Mouse (Mus musculus) mesoderm, embryonic 11.5 days (tissue): ENCODE data around the gene 1700015G11Rik.

Source experiments
- DNase-seq: peaks from one replicate; pipeline ENCODE4 v3.0.0-alpha.2; 2012; ENCODE audit warnings: low read depth, low spot score

The 1700015G11Rik gene

DNA sequence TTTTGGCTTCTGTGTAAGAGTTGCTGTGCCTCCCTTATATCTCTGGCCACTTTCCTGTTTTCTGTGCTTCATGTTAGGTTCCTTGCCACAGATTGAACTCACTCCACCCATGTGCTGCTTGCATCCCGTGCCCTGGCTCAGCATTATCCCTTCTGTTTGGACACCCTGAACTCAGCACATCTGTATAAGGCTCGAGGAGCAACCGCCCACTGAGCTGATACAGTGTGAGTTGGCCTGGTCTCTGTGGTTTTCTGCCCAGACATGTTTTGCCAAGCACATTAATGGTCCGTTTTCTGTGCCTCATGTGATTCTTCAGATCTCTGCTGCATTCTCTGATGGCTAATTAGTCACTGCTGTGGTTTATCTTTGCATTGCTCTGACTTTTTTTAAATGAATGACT lies 47.9 kb downstream of the 1700015G11Rik start:
- DNase-seq, result no peak

DNA sequence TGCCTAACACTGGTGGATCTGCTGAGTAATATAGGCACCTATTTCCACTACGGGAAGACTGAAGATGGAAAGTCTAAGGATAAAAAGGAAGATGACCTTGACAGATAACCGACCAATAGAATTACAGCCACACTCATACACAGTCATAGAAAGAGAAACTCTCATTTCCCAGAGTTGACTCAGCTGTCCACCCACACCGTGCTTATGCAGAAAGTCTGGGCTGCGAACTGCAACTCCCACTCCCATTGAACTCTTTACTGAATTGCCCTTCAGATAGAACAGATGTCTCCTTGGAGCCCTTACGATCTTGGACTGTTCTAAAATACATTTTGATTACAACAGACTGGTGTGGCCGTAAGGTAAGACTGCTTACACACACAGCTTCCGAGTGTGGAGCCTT lies 50.8 kb downstream of the 1700015G11Rik start:
- no peak for DNase-seq

DNA sequence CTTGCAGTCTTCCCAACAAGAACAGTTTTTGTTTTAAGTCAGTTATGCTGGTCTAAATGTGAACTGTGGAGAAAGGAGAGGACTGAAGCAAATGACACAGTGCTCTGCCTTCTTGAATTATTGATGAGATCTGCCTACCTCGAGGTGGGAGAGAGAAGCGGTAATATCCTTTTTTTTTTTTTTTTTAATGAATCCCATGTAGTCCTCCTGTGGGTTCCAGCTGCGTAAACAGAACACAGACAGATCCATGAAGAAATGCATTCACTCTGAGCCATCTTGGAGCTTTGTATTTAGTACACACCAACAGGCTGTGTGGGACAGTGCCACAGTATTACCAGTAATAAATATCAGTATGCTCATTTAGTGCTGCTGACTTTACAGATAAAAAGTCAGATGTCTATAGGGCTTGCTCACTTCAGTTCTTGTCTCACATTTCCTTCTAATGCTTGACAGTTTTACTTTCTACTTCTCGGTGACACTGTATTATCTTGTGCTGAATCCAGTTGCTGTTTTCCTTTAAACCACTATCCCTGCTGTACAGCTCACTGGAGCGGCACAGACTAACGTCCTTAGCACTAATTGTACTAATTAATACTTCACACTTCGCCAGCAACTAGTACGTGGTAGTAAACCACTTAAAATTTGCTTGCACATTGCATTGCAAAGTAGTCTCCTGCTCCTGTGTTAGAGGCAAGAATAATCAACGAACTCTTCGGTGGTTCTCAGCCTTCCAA lies 53.1 kb downstream of the 1700015G11Rik start:
- DNase-seq, result no peak
